Mouse (Mus musculus) liver, embryonic 14.5 days (tissue): Measurements from ENCODE around the gene Calcrl.

Experiments
- CTCF ChIP-seq: IDR thresholded peaks from 2 replicates; pipeline ENCODE4 v1.5.1; 2016; ENCODE audit warnings: antibody characterized with exemption, low read depth, control low read depth
- EP300 ChIP-seq: IDR thresholded peaks from 2 replicates; pipeline ENCODE4 v1.6.1; 2016; ENCODE audit warnings: antibody characterized with exemption, low read depth

DNA sequence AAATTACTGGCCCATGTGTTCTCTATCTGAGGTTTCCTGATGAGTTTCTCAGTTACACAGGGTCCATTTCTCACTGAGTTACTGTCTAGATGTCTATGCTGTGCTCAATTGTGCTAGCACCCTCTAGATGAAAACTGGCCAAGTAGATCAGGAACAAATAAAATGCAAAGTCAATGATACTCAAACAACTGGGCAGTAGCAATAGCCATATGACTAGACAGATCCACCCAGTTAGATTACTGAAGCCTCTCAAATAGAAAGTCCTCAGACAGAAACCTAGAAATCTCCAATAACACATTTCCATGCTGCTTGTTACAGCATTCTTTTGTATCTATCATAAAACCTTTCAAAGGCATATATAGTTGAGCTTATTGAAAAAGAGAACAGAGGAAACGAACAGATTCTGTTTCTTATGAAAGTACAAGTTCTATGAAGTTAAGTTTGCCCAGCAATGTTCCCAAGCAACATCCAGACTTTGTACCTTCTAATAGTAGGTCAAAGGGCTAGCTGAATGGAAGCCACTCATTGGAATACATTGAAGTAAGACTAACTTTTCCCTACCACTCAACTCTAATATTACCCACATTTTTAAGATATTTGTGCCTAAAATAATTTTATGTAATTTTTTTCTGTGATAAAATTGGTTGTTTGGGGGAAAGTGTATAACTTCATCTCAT lies 87.3 kb downstream of the Calcrl start:
- TF ChIP-seq CTCF (no peak), EP300 (no peak)
